Mouse (Mus musculus) hindbrain, postnatal 0 days (tissue): ENCODE measurements at regions not wholly inside any gene's neighbourhood (a gene's known extent, or its start where the extent isn't known, plus 50 kb on each side); places are given as distances from the start of the nearest gene placed in this dataset.

Experiments used
- ATAC-seq: fragments of 200-750 bp; cut with Nextera tagmentation; 2 replicates; pipeline ENCODE4 v1.8.0; 2017; ENCODE audit warnings: mild to moderate bottlenecking, moderate TSS enrichment, moderate library complexity
- DNase-seq: peaks from one replicate; pipeline ENCODE4 v3.0.0-alpha.2; 2015; ENCODE audit warnings: low spot score
- H3K27ac ChIP-seq: fragments of 300-500 bp; sonication (generic); 2 replicates; pipeline ENCODE4 v1.5.1; 2014; ENCODE audit warnings: mild to moderate bottlenecking
- H3K27me3 ChIP-seq: fragments of 300-500 bp; sonication (generic); 2 replicates; pipeline ENCODE4 v1.6.1; 2014; ENCODE audit warnings: low read length, mixed read lengths; ENCODE audit not compliant: insufficient read depth
- H3K36me3 ChIP-seq: fragments of 300-500 bp; sonication (generic); 2 replicates; pipeline ENCODE4 v1.6.1; 2014; ENCODE audit warnings: low read length, mixed read lengths; ENCODE audit not compliant: insufficient read depth
- H3K4me1 ChIP-seq: fragments of 300-500 bp; sonication (generic); 2 replicates; pipeline ENCODE4 v1.6.1; 2014; ENCODE audit warnings: antibody characterized with exemption, low read length, mixed read lengths; ENCODE audit not compliant: insufficient read depth
- H3K4me2 ChIP-seq: fragments of 300-500 bp; sonication (generic); 2 replicates; pipeline ENCODE4 v1.6.1; 2014; ENCODE audit warnings: low read depth, mild to moderate bottlenecking, low read length, moderate library complexity, mixed read lengths
- H3K4me3 ChIP-seq: fragments of 300-500 bp; sonication (generic); 2 replicates; pipeline ENCODE4 v1.5.1; 2014; ENCODE audit warnings: low read length
- H3K9ac ChIP-seq: fragments of 300-500 bp; sonication (generic); replicated peaks from 2 replicates; pipeline ENCODE4 v1.6.1; 2014; ENCODE audit warnings: mild to moderate bottlenecking, low read length, moderate library complexity, mixed read lengths
- H3K9me3 ChIP-seq: fragments of 300-500 bp; sonication (generic); 2 replicates; pipeline ENCODE4 v1.6.1; 2016; ENCODE audit warnings: low read length, mixed read lengths
- CTCF ChIP-seq: IDR thresholded peaks from 2 replicates; pipeline ENCODE4 v1.5.1; 2016; ENCODE audit warnings: antibody characterized with exemption, control low read depth, low read depth
- WGBS: fragments of 180-500 bp; shearing (Covaris S2); extraction: QIAGEN DNeasy Blood & Tissue Kit; methylation state at CpG from one replicate; pipeline ENCODE4 v1.1.7; 2014; 5-methylcytosine and 5-hydroxymethylcytosine counted together

- Histone ChIP-seq H3K4me1 (no peaks in the 10 kb centered on the region), H3K4me2 (no peak overlapping the region), H3K27ac (no peak overlapping the region), H3K9ac (no peak overlapping the region), H3K36me3 (no peaks in the 10 kb centered on the region), H3K9me3 (no peaks in the 10 kb centered on the region), H3K4me3 (no peak overlapping the region), H3K27me3 (no peaks in the 10 kb centered on the region)
- no peak for TF ChIP-seq CTCF
- WGBS, result 86% methylated on average over 1 of the region's 1 CpGs
- DNase-seq (no peak), ATAC-seq (no peak)
Measured at GRCm38 (mm10) chr9:98091105-98091504, 58.1 kb upstream of the Clstn2 start.

GRCm38 (mm10) chr9:98095064-98095790, 62.2 kb upstream of the Clstn2 start:
- Histone ChIP-seq H3K27me3 (no peaks in the 10 kb centered on the region), H3K36me3 (no peaks in the 10 kb centered on the region), H3K4me3 (no peak overlapping the region), H3K27ac (no peak overlapping the region), H3K4me2 (no peak overlapping the region), H3K9ac (no peak overlapping the region), H3K4me1 (no peaks in the 10 kb centered on the region), H3K9me3 (no peaks in the 10 kb centered on the region)
- DNase-seq, result no peak
- TF ChIP-seq CTCF, result no peak
- no peak for ATAC-seq
- 73% methylated on average over 10 of the region's 10 CpGs for WGBS

GRCm38 (mm10) chr9:98123390-98123789, 90.4 kb upstream of the Clstn2 start:
- Histone ChIP-seq H3K36me3 (no peaks in the 10 kb centered on the region), H3K4me3 (no peak overlapping the region)
- WGBS, result 57% methylated on average over 6 of the region's 6 CpGs

GRCm38 (mm10) chr9:98129596-98129995, 96.6 kb upstream of the Clstn2 start:
- Histone ChIP-seq H3K36me3 (no peaks in the 10 kb centered on the region), H3K27me3 (no peaks in the 10 kb centered on the region), H3K9ac (no peak overlapping the region), H3K27ac (no peak overlapping the region), H3K4me2 (no peak overlapping the region), H3K4me3 (no peak overlapping the region), H3K9me3 (no peaks in the 10 kb centered on the region), H3K4me1 (no peaks in the 10 kb centered on the region)
- DNase-seq (no peak), ATAC-seq (no peak)
- no peak for TF ChIP-seq CTCF
- 86% methylated on average over 4 of the region's 4 CpGs for WGBS

More at GRCm38 (mm10) chr9:98123390-98123789, 90.4 kb upstream of the Clstn2 start:
- Histone ChIP-seq H3K4me2 (no peak overlapping the region), H3K27me3 (no peaks in the 10 kb centered on the region), H3K4me1 (no peaks in the 10 kb centered on the region), H3K9me3 (no peaks in the 10 kb centered on the region), H3K9ac (no peak overlapping the region), H3K27ac (no peak overlapping the region)
- DNase-seq (no peak), ATAC-seq (no peak)
- TF ChIP-seq CTCF, result no peak

- ATAC-seq (peak; percentile 78; the same call in 1 of the 2 replicates), DNase-seq (peak; percentile 65)
- Histone ChIP-seq H3K4me3 (no peak overlapping the region), H3K9me3 (no peaks in the 10 kb centered on the region), H3K27ac (no peak overlapping the region), H3K36me3 (no peaks in the 10 kb centered on the region), H3K4me2 (no peak overlapping the region), H3K4me1 (no peaks in the 10 kb centered on the region), H3K27me3 (no peaks in the 10 kb centered on the region), H3K9ac (no peak overlapping the region)
- no peak for TF ChIP-seq CTCF
- 60% methylated on average over 5 of the region's 5 CpGs for WGBS
Measured at GRCm38 (mm10) chr9:98130849-98131248, 97.9 kb upstream of the Clstn2 start.

GRCm38 (mm10) chr9:98140546-98140945, 107.6 kb upstream of the Clstn2 start:
- Histone ChIP-seq H3K27ac (no peak overlapping the region), H3K27me3 (no peaks in the 10 kb centered on the region), H3K36me3 (no peaks in the 10 kb centered on the region), H3K9me3 (no peaks in the 10 kb centered on the region), H3K9ac (no peak overlapping the region), H3K4me3 (no peak overlapping the region), H3K4me1 (no peaks in the 10 kb centered on the region), H3K4me2 (no peak overlapping the region)
- DNase-seq (no peak), ATAC-seq (no peak)
- TF ChIP-seq CTCF, result no peak

- H3K4me2 ChIP-seq, result no peak overlapping the region
- ATAC-seq (no peak), DNase-seq (no peak)
- H3K27me3 ChIP-seq, result no peaks in the 10 kb centered on the region
- H3K36me3 ChIP-seq, result no peaks in the 10 kb centered on the region
- no peaks in the 10 kb centered on the region for H3K4me1 ChIP-seq
- H3K9ac ChIP-seq, result no peak overlapping the region
- no peak overlapping the region for H3K27ac ChIP-seq
- WGBS, result 61% methylated on average over 7 of the region's 7 CpGs
- H3K4me3 ChIP-seq, result no peak overlapping the region
- TF ChIP-seq CTCF, result no peak
- H3K9me3 ChIP-seq, result no peaks in the 10 kb centered on the region
Measured at GRCm38 (mm10) chr9:98142121-98142520, 109.1 kb upstream of the Clstn2 start.
